Mouse (Mus musculus): ENCODE results near the gene Dync1i2. TPM values are rescaled to one million over a fixed set of nuclear protein-coding genes. Genes with fewer than 3 reads are reported as not detected.

Gene Dync1i2
- polyA plus RNA-seq, 1 experiment, result 43.3 TPM

- Histone ChIP-seq H3K27ac (replicated peaks; ENCODE audit: low read depth, low read length) (no peak overlapping the region), H3K4me3 (ENCODE audit: insufficient read depth, low read depth, low read length) (no peak overlapping the region), H3K4me1 (ENCODE audit: control insufficient read depth, insufficient read depth, insufficient read length, low read length) (no peaks in the 10 kb centered on the region)
Measured at GRCm38 (mm10) chr2:71192195-71192807, 19.2 kb upstream of the Dync1i2 start.

- H3K4me1 ChIP-seq (ENCODE audit: control insufficient read depth, insufficient read depth, insufficient read length, low read length), result no peaks in the 10 kb centered on the region
- no peak overlapping the region for H3K4me3 ChIP-seq (ENCODE audit: insufficient read depth, low read depth, low read length)
Measured at GRCm38 (mm10) chr2:71194137-71194960, 17.2 kb upstream of the Dync1i2 start.

GRCm38 (mm10) chr2:71196947-71197346 is 14.6 kb upstream of the Dync1i2 start:
- Histone ChIP-seq H3K4me3 (ENCODE audit: insufficient read depth, low read depth, low read length) (no peak overlapping the region), H3K27ac (replicated peaks; ENCODE audit: low read depth, low read length) (no peak overlapping the region), H3K4me1 (ENCODE audit: control insufficient read depth, insufficient read depth, insufficient read length, low read length) (no peaks in the 10 kb centered on the region)

More at GRCm38 (mm10) chr2:71194137-71194960, 17.2 kb upstream of the Dync1i2 start:
- no peak overlapping the region for H3K27ac ChIP-seq (replicated peaks; ENCODE audit: low read depth, low read length)

GRCm38 (mm10) chr2:71198907-71199306 is 12.6 kb upstream of the Dync1i2 start:
- H3K4me1 ChIP-seq (ENCODE audit: control insufficient read depth, insufficient read depth, insufficient read length, low read length), result no peaks in the 10 kb centered on the region
- no peak overlapping the region for H3K4me3 ChIP-seq (ENCODE audit: insufficient read depth, low read depth, low read length)
- no peak overlapping the region for H3K27ac ChIP-seq (replicated peaks; ENCODE audit: low read depth, low read length)

GRCm38 (mm10) chr2:71200485-71200884 is 11.0 kb upstream of the Dync1i2 start:
- Histone ChIP-seq H3K4me3 (ENCODE audit: insufficient read depth, low read depth, low read length) (no peak overlapping the region), H3K27ac (replicated peaks; ENCODE audit: low read depth, low read length) (no peak overlapping the region), H3K4me1 (ENCODE audit: control insufficient read depth, insufficient read depth, insufficient read length, low read length) (no peaks in the 10 kb centered on the region)

- Histone ChIP-seq H3K27ac (replicated peaks; ENCODE audit: low read depth, low read length) (no peak overlapping the region), H3K4me3 (ENCODE audit: insufficient read depth, low read depth, low read length) (no peak overlapping the region), H3K4me1 (ENCODE audit: control insufficient read depth, insufficient read depth, insufficient read length, low read length) (no peaks in the 10 kb centered on the region)
Measured at GRCm38 (mm10) chr2:71201886-71202285, 9.6 kb upstream of the Dync1i2 start.

GRCm38 (mm10) chr2:71203819-71204432 is 7.6 kb upstream of the Dync1i2 start:
- H3K27ac ChIP-seq (replicated peaks; ENCODE audit: low read depth, low read length), result no peak overlapping the region
- H3K4me3 ChIP-seq (ENCODE audit: insufficient read depth, low read depth, low read length), result no peak overlapping the region
- no peaks in the 10 kb centered on the region for H3K4me1 ChIP-seq (ENCODE audit: control insufficient read depth, insufficient read depth, insufficient read length, low read length)

GRCm38 (mm10) chr2:71209041-71209755 is 2.3 kb upstream of the Dync1i2 start:
- H3K4me1 ChIP-seq (ENCODE audit: control insufficient read depth, insufficient read depth, insufficient read length, low read length), result no peaks in the 10 kb centered on the region
- no peak overlapping the region for H3K4me3 ChIP-seq (ENCODE audit: insufficient read depth, low read depth, low read length)
- no peak overlapping the region for H3K27ac ChIP-seq (replicated peaks; ENCODE audit: low read depth, low read length)

GRCm38 (mm10) chr2:71211096-71211495 is 410 bp upstream of the Dync1i2 start:
- Histone ChIP-seq H3K4me1 (ENCODE audit: control insufficient read depth, insufficient read depth, insufficient read length, low read length) (peaks cover 2% of the 10 kb centered on the region; the same call in 1 of the 2 replicates), H3K27ac (replicated peaks; ENCODE audit: low read depth, low read length) (no peak overlapping the region), H3K4me3 (ENCODE audit: insufficient read depth, low read depth, low read length) (no peak overlapping the region)

GRCm38 (mm10) chr2:71212360-71212726 is 837 bp downstream of the Dync1i2 start:
- Histone ChIP-seq H3K27ac (replicated peaks; ENCODE audit: low read depth, low read length) (peak overlapping the region; percentile 95; the same call in 1 of the 2 replicates), H3K4me3 (ENCODE audit: insufficient read depth, low read depth, low read length) (peak overlapping the region; percentile 95), H3K4me1 (ENCODE audit: control insufficient read depth, insufficient read depth, insufficient read length, low read length) (peaks cover 2% of the 10 kb centered on the region; the same call in 1 of the 2 replicates)

GRCm38 (mm10) chr2:71221020-71221419 is 9.5 kb downstream of the Dync1i2 start:
- Histone ChIP-seq H3K4me3 (ENCODE audit: insufficient read depth, low read depth, low read length) (no peak overlapping the region), H3K4me1 (ENCODE audit: control insufficient read depth, insufficient read depth, insufficient read length, low read length) (no peaks in the 10 kb centered on the region), H3K27ac (replicated peaks; ENCODE audit: low read depth, low read length) (no peak overlapping the region)

GRCm38 (mm10) chr2:71227398-71227797 is 15.9 kb downstream of the Dync1i2 start:
- Histone ChIP-seq H3K27ac (replicated peaks; ENCODE audit: low read depth, low read length) (no peak overlapping the region), H3K4me1 (ENCODE audit: control insufficient read depth, insufficient read depth, insufficient read length, low read length) (no peaks in the 10 kb centered on the region; the same call in 1 of the 2 replicates), H3K4me3 (ENCODE audit: insufficient read depth, low read depth, low read length) (no peak overlapping the region)

- no peak overlapping the region for H3K27ac ChIP-seq (replicated peaks; ENCODE audit: low read depth, low read length)
- no peak overlapping the region for H3K4me3 ChIP-seq (ENCODE audit: insufficient read depth, low read depth, low read length)
- H3K4me1 ChIP-seq (ENCODE audit: control insufficient read depth, insufficient read depth, insufficient read length, low read length), result no peaks in the 10 kb centered on the region; the same call in 1 of the 2 replicates
Measured at GRCm38 (mm10) chr2:71229603-71230002, 18.1 kb downstream of the Dync1i2 start.

- Histone ChIP-seq H3K4me1 (ENCODE audit: control insufficient read depth, insufficient read depth, insufficient read length, low read length) (no peaks in the 10 kb centered on the region; the same call in 1 of the 2 replicates), H3K4me3 (ENCODE audit: insufficient read depth, low read depth, low read length) (no peak overlapping the region), H3K27ac (replicated peaks; ENCODE audit: low read depth, low read length) (no peak overlapping the region)
Measured at GRCm38 (mm10) chr2:71231951-71232350, 20.4 kb downstream of the Dync1i2 start.

GRCm38 (mm10) chr2:71232976-71233375 is 21.5 kb downstream of the Dync1i2 start:
- Histone ChIP-seq H3K27ac (replicated peaks; ENCODE audit: low read depth, low read length) (no peak overlapping the region), H3K4me3 (ENCODE audit: insufficient read depth, low read depth, low read length) (no peak overlapping the region), H3K4me1 (ENCODE audit: control insufficient read depth, insufficient read depth, insufficient read length, low read length) (no peaks in the 10 kb centered on the region; the same call in 1 of the 2 replicates)
